Mouse (Mus musculus): ENCODE data around the gene Dab1. TPM values are rescaled to one million over a fixed set of nuclear protein-coding genes. Genes with fewer than 3 reads are reported as not detected.

Dab1 gene
- total RNA-seq, 2 experiments from 2014 or later = not detected

DNA sequence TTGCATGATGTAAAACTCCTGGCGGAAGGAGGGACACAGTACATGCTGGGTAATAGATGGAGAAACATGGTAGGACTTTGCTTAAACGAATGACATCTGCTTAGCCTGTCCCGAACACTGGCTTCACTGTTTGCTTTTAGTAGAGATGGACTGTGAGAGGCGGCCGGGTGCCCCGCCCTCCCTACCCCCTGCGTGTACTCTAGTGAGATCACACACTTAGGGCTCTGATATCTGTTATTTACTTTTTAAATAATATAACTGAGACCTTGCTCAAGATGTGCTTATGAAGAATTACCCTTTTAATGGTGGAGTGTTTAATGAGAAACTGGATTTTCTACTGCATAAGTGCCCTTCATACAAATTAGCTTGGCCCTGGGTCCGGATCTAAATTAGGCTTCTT is 983.6 kb downstream of the Dab1 start:
- no peak for ATAC-seq (replicated peaks; ENCODE audit: low FRiP score, poor library complexity, severe bottlenecking)

- ATAC-seq (replicated peaks; ENCODE audit: low FRiP score, poor library complexity, severe bottlenecking) = no peak
Measured at GRCm38 (mm10) chr4:104604298-104604697, 985.1 kb downstream of the Dab1 start.

GRCm38 (mm10) chr4:104606881-104607280 is 987.7 kb downstream of the Dab1 start:
- ATAC-seq (replicated peaks; ENCODE audit: low FRiP score, poor library complexity, severe bottlenecking) = no peak

GRCm38 (mm10) chr4:104607636-104608035 is 988.5 kb downstream of the Dab1 start:
- no peak for ATAC-seq (replicated peaks; ENCODE audit: low FRiP score, poor library complexity, severe bottlenecking)

- no peak for ATAC-seq (replicated peaks; ENCODE audit: low FRiP score, poor library complexity, severe bottlenecking)
Measured at GRCm38 (mm10) chr4:104619452-104619851, 1000.3 kb downstream of the Dab1 start.

DNA sequence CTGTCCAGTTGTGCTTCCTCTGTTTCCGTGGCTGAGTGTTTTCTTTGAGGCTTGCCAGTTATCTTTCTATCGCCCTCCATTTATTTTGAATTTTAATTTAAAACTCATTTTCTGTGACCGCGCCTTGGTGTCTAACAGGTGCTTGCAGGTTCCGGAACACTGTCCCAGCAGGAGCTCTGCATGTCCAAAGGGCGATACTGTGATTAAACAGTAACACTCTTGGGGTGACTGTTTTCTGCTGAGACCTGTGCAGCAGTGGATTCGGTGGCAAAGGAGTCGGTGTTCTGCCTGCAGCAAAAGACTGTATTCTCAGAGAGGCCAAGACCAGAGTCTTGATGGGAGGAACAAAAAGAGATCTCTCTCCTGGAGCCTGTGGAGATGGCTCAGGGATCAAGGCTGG is 1006.2 kb downstream of the Dab1 start:
- ATAC-seq (replicated peaks; ENCODE audit: low FRiP score, poor library complexity, severe bottlenecking) = no peak

- ATAC-seq (replicated peaks; ENCODE audit: low FRiP score, poor library complexity, severe bottlenecking) = no peak
Measured at GRCm38 (mm10) chr4:104628708-104629107, 1009.5 kb downstream of the Dab1 start.

DNA sequence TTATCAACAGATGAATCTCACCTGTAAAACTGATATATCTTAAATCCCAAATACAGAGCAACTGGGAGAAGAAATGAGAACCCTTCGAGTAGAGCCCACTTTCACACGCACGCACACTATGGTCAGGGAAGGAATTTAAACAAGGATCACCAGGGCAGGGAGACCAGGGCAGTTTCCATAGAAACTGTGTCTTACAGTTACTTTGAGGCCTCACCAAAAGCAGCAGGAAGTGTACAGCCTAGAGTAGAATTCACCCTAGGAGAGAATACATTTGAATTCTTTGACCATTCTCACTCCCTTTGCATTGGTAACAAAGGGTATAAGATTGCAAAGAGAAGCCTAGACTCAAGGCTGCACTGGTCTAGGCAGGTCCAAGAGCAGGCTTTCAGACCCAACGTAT is 1017.9 kb downstream of the Dab1 start:
- ATAC-seq (replicated peaks; ENCODE audit: low FRiP score, poor library complexity, severe bottlenecking) = no peak

GRCm38 (mm10) chr4:104640617-104641016 is 1021.5 kb downstream of the Dab1 start:
- no peak for ATAC-seq (replicated peaks; ENCODE audit: low FRiP score, poor library complexity, severe bottlenecking)

- ATAC-seq (replicated peaks; ENCODE audit: low FRiP score, poor library complexity, severe bottlenecking) = no peak
Measured at GRCm38 (mm10) chr4:104642761-104643469, 1023.8 kb downstream of the Dab1 start.

DNA sequence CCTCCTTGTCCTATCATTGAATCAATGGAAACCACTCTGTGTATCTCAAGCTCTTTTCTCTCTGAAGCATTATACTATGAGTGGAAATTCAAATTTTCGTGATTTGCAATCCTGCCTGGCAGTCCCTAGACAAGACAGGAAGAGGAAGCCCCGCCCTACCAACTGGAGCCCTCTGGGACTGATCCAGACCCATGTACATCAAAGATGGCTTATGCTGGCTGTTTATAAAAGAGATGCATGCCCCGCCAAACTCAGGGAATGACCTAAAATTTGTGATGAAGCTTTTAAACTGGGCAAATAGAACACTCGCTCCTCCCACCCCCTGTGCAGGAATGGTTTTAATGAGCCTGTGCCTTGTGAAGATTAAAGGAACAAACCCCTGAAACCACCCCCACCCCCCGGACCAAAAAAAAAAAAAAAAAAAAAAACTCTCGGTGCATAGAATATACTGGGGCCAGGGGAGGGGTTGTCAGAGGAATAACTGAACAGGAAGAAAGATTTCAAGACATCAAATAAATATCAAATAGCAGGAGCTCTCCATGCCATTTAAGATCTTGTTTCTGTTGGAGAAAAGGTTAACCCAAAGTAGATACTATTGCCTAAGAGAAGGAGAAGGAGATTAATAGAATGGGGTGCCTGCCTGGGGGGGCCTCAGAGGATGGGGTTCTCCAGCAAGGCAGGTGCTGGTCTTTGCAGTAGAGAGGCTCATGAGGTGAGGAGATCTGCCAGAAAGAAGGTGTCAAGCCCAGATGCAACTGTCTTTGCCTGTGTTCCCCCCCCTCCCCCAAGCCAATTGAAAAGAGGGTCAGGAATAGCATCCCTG is 1024.6 kb downstream of the Dab1 start:
- no peak for ATAC-seq (replicated peaks; ENCODE audit: low FRiP score, poor library complexity, severe bottlenecking)

DNA sequence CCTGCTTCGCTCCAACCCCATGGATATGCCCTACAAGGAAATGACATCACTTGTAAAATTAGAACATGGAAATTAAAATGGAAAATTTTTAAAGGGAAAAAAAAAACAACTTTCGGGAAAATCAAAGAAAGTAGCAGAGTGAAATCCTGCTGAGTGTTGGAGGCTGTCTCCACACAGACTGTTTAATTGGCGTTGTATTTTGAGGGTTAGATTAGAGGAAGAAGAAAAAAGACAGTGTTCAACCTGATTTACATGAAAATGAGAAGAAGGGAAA is 1025.1 kb downstream of the Dab1 start:
- ATAC-seq (replicated peaks; ENCODE audit: low FRiP score, poor library complexity, severe bottlenecking) = no peak

DNA sequence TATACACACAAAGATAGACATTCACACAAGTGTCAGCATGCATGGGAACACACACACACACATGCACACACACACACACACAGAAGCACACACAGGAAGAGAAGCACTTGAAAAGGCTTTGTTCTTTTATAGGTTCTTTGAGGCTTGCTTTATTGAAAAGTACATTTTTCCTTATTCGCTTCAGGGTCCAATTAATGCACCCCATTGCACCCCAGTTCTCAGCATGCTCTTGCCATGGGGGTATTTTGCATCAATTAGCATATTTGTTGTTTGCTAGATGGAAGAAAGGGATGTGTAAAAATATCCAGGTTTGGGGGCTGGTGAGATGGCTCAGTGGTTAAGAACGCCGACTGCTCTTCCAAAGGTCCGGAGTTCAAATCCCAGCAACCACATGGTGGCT is 1025.7 kb downstream of the Dab1 start:
- ATAC-seq (replicated peaks; ENCODE audit: low FRiP score, poor library complexity, severe bottlenecking) = no peak

GRCm38 (mm10) chr4:104651761-104652160 is 1032.6 kb downstream of the Dab1 start:
- no peak for ATAC-seq (replicated peaks; ENCODE audit: low FRiP score, poor library complexity, severe bottlenecking)

- ATAC-seq (replicated peaks; ENCODE audit: low FRiP score, poor library complexity, severe bottlenecking) = no peak
Measured at GRCm38 (mm10) chr4:104656728-104657127, 1037.6 kb downstream of the Dab1 start.

DNA sequence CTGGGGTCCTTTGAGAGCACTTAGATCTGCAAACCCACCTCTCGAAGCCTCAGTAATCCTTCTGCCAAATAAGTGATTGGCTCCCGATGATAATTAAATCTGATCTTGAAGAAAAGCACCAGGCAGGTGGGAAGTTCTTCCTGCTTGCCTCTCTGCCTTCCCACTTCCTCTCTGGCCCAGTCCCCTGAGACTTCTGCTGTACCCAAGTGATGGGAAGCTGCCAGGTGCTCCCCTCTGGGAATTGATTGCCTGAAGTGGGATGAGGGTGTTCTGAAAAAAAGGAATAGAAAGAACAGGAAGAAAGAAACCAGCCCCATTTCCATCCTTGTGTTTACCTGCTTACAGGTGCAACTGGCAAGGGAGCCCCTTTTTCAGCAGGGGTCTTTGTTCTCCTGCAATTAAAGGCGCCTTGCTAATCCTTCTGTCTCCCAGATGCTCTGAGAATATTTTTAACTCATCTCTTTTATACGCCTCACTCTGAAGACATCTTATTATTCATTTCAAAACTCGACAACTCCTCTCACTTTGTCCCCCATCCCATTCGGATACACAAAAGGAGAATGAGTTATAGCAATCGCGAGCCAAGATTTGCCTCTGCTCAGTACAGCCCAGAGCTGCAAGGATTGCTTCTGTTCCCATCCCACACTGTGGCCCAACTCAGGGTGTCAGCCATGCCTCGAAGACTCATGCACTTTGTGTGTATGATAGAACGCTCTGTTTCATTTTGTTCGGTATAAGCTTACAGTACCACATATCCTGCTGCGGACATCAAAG is 1043.9 kb downstream of the Dab1 start:
- ATAC-seq (replicated peaks; ENCODE audit: low FRiP score, poor library complexity, severe bottlenecking) = no peak

DNA sequence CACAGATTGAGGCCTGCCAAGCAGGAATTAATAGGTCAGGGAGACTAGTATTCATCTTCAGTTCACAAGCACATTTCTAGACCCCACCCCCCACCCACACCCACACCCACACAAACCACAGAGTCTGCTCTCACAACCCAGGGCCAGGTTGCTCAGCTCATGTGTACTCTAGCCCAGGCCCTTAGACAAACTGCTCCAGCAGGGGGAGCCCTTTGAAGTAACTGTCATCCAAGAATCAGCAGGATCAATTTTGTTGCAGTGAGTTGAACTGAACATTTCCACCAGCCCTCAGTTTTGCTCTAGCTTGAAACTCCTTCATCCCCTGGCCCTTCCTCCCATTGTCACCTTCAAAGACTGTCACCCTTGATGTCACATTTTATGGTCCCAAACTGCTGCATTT is 1046.4 kb downstream of the Dab1 start:
- no peak for ATAC-seq (replicated peaks; ENCODE audit: low FRiP score, poor library complexity, severe bottlenecking)

DNA sequence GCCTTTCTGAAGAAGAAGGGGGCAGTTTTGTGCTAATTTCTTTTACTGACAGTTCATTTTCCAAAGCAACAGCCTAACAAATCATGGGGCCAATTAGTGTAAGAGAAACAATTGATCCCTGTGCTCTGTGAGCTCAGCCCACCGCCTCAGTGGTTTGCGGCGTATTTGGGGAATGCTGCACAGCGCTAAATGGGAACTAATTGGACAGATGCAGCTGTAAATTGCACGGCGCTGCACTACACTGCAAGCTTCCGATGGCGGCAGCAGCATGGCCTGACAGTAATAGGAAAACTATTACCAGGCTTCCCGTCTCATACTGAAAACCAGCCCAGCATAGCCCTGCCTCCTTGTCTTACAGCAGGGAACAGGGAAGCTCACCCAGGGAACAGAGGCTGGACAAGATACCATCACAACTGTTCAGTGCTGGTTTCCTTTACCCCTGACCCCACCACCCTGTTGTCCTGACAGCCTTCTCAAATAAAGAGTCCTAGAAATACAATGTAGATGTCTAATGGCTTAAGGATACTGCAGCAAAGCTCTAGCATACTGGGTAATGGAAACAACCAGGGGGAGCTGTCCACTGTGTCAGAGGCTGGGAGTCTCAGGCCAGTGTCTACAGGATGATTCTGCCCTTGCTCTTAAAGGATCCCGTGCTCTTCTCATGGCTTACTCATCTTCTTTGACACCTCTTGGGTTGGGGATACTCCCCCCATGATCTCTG is 1047.8 kb downstream of the Dab1 start:
- no peak for ATAC-seq (replicated peaks; ENCODE audit: low FRiP score, poor library complexity, severe bottlenecking)

GRCm38 (mm10) chr4:104668061-104668460 is 1048.9 kb downstream of the Dab1 start:
- ATAC-seq (replicated peaks; ENCODE audit: low FRiP score, poor library complexity, severe bottlenecking) = no peak

DNA sequence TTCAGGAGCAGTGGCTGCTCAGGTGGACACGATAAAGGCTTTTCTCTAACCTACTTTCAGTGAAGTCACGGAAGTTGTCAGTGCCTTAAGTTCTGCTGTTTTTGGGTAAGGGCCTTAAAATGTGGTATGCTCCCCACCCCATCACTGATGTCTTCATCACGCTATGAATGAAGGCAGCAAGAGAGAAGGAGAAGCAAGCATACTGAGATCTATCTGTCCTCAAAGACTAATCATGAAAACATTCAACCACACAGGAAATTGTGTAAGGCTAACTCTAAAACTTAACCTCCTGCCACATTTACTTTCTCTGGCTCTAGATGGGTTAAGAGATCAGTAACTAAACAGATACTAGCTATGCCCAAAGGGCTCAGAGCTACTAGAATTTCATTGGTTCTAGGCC is 1050.2 kb downstream of the Dab1 start:
- no peak for ATAC-seq (replicated peaks; ENCODE audit: low FRiP score, poor library complexity, severe bottlenecking)

All from erythroid progenitor cell, adult 5-6 weeks (primary cell).